Mouse (Mus musculus): ENCODE measurements around the gene Dnajc5. TPM values are rescaled to one million over a fixed set of nuclear protein-coding genes. Genes with fewer than 3 reads are reported as not detected.

Gene Dnajc5
- polyA plus RNA-seq, 1 experiment from 2014 or later, result 206 TPM

GRCm38 (mm10) chr2:181597378-181598061, 77.2 kb downstream of the Dnajc5 start:
- H3K27ac ChIP-seq, result 0 out of 2 replicates have a peak overlapping the region, but pooled peaks have one; percentile 96
- H3K4me1 ChIP-seq (replicated peaks), result peaks cover 55% of the 10 kb centered on the region
- ATAC-seq (ENCODE audit: low FRiP score), result no peak
- 73% methylated on average over 7 of the region's 7 CpGs for WGBS
- H3K9ac ChIP-seq, result peak overlapping the region; percentile 98
- H3K27me3 ChIP-seq, result no peaks in the 10 kb centered on the region
- H3K4me3 ChIP-seq, result peak overlapping the region; percentile 80; the same call in 1 of the 2 replicates
- no peaks in the 10 kb centered on the region for H3K9me3 ChIP-seq
- peak overlapping the region; percentile 78 for H3K4me2 ChIP-seq
- H3K36me3 ChIP-seq, result peaks cover 19% of the 10 kb centered on the region

- H3K27me3 ChIP-seq, result no peaks in the 10 kb centered on the region
- peak within 1 kb of the TSS; percentile 78 for H3K4me2 ChIP-seq
- H3K36me3 ChIP-seq, result peaks cover 19% of the 10 kb centered on the region
- H3K9me3 ChIP-seq, result no peaks in the 10 kb centered on the region
- peak; percentile 33 for ATAC-seq (ENCODE audit: low FRiP score)
- H3K9ac ChIP-seq, result peak within 1 kb of the TSS; percentile 98
- peaks cover 54% of the 10 kb centered on the region for H3K4me1 ChIP-seq (replicated peaks)
- H3K27ac ChIP-seq, result peak within 1 kb of the TSS; percentile 96
- peak within 1 kb of the TSS; percentile 80 for H3K4me3 ChIP-seq
- WGBS, result 2% methylated on average over 71 of the region's 71 CpGs
Measured at GRCm38 (mm10) chr2:181598454-181599351, 78.4 kb downstream of the Dnajc5 start, which contains the start of gene Samd10. Gene Samd10 (minus strand): TSS chr2:181599212.

GRCm38 (mm10) chr2:181600226-181600758, 80.0 kb downstream of the Dnajc5 start:
- peak overlapping the region; percentile 82 for H3K4me2 ChIP-seq
- no peaks in the 10 kb centered on the region for H3K27me3 ChIP-seq
- peak overlapping the region; percentile 88; the same call in 1 of the 2 replicates for H3K27ac ChIP-seq
- peaks cover 19% of the 10 kb centered on the region for H3K36me3 ChIP-seq
- H3K9ac ChIP-seq, result peak overlapping the region; percentile 88
- ATAC-seq (ENCODE audit: low FRiP score), result no peak
- WGBS, result 68% methylated on average over 6 of the region's 6 CpGs
- no peaks in the 10 kb centered on the region for H3K9me3 ChIP-seq
- peaks cover 52% of the 10 kb centered on the region for H3K4me1 ChIP-seq (replicated peaks)
- H3K4me3 ChIP-seq, result peak overlapping the region; percentile 79

GRCm38 (mm10) chr2:181600828-181601750, 80.8 kb downstream of the Dnajc5 start:
- Histone ChIP-seq H3K27me3 (no peaks in the 10 kb centered on the region), H3K4me3 (peak overlapping the region; percentile 79), H3K4me2 (peak overlapping the region; percentile 82), H3K9ac (peak overlapping the region; percentile 88), H3K27ac (peak overlapping the region; percentile 90), H3K36me3 (peaks cover 11% of the 10 kb centered on the region), H3K9me3 (no peaks in the 10 kb centered on the region), H3K4me1 (replicated peaks) (peaks cover 48% of the 10 kb centered on the region)
- WGBS, result 2% methylated on average over 57 of the region's 57 CpGs
- peak; percentile 94 for ATAC-seq (ENCODE audit: low FRiP score)

- H3K9ac ChIP-seq, result peak overlapping the region; percentile 88
- peaks cover 5% of the 10 kb centered on the region; the same call in 1 of the 2 replicates for H3K36me3 ChIP-seq
- no peaks in the 10 kb centered on the region for H3K9me3 ChIP-seq
- H3K4me2 ChIP-seq, result peak overlapping the region; percentile 82
- 31% methylated on average over 10 of the region's 10 CpGs for WGBS
- H3K27ac ChIP-seq, result peak overlapping the region; percentile 90; the same call in 1 of the 2 replicates
- peaks cover 45% of the 10 kb centered on the region for H3K4me1 ChIP-seq (replicated peaks)
- no peaks in the 10 kb centered on the region for H3K27me3 ChIP-seq
- ATAC-seq (ENCODE audit: low FRiP score), result no peak
- peak overlapping the region; percentile 79 for H3K4me3 ChIP-seq
Measured at GRCm38 (mm10) chr2:181601751-181602145, 81.5 kb downstream of the Dnajc5 start.

- Histone ChIP-seq H3K27ac (no peak overlapping the region), H3K9me3 (no peaks in the 10 kb centered on the region), H3K27me3 (no peaks in the 10 kb centered on the region), H3K36me3 (0 out of 2 replicates have a peak, but pooled peaks cover under 1% of the 10 kb centered on the region), H3K4me2 (peak overlapping the region; percentile 82), H3K4me3 (peak overlapping the region; percentile 79), H3K9ac (no peak overlapping the region), H3K4me1 (replicated peaks) (peaks cover 40% of the 10 kb centered on the region)
- whole genome bisulfite sequencing, result 88% methylated on average over 4 of the region's 4 CpGs
- ATAC-seq (ENCODE audit: low FRiP score), result no peak
Measured at GRCm38 (mm10) chr2:181602367-181602766, 82.1 kb downstream of the Dnajc5 start.

Small RNAs within 50 kb of the gene (microRNA-seq; reads per million reads assigned to microRNA genes)
- not detected for gene Mir7006

Other genes starting within 250 kb of the Dnajc5 start
- 17.2 and 17.8 TPM in 2 replicates for gene Gmeb2, start 232.4 kb upstream of the Dnajc5 start, polyA plus RNA-seq (2015; fragmentation: Nextera tagmentation; extraction: Ambion mirVana)
- gene Stmn3, start 206.0 kb upstream of the Dnajc5 start, polyA plus RNA-seq (2015; fragmentation: Nextera tagmentation; extraction: Ambion mirVana), result 1,135 and 1,161 TPM in 2 replicates
- 34.6 and 35.1 TPM in 2 replicates for gene Rtel1, start 200.7 kb upstream of the Dnajc5 start, polyA plus RNA-seq (2015; fragmentation: Nextera tagmentation; extraction: Ambion mirVana)
- 69.2 and 69.8 TPM in 2 replicates for gene Zgpat, start 155.6 kb upstream of the Dnajc5 start, polyA plus RNA-seq (2015; fragmentation: Nextera tagmentation; extraction: Ambion mirVana)
- 87.8 and 88.4 TPM in 2 replicates for gene Arfrp1, start 155.1 kb upstream of the Dnajc5 start, polyA plus RNA-seq (2015; fragmentation: Nextera tagmentation; extraction: Ambion mirVana)
- gene Lime1, start 140.4 kb upstream of the Dnajc5 start, polyA plus RNA-seq (2015; fragmentation: Nextera tagmentation; extraction: Ambion mirVana), result 43.7 and 45.0 TPM in 2 replicates
- 22.4 and 23.5 TPM in 2 replicates for gene Zbtb46, start 61.1 kb upstream of the Dnajc5 start, polyA plus RNA-seq (2015; fragmentation: Nextera tagmentation; extraction: Ambion mirVana)
- 0.10 TPM in 1 of 2 replicates, not detected in the other for gene Abhd16b, start 27.3 kb upstream of the Dnajc5 start, polyA plus RNA-seq (2015; fragmentation: Nextera tagmentation; extraction: Ambion mirVana)
- 116 and 121 TPM in 2 replicates for gene Tpd52l2, start 23.3 kb upstream of the Dnajc5 start, polyA plus RNA-seq (2015; fragmentation: Nextera tagmentation; extraction: Ambion mirVana)
- 61.3 and 67.1 TPM in 2 replicates for gene Uckl1, start 64.4 kb downstream of the Dnajc5 start, polyA plus RNA-seq (2015; fragmentation: Nextera tagmentation; extraction: Ambion mirVana)
- 63.7 and 67.7 TPM in 2 replicates for gene Prpf6, start 71.4 kb downstream of the Dnajc5 start, polyA plus RNA-seq (2015; fragmentation: Nextera tagmentation; extraction: Ambion mirVana)
- 68.0 and 74.1 TPM in 2 replicates for gene Zfp512b, start 72.3 kb downstream of the Dnajc5 start, polyA plus RNA-seq (2015; fragmentation: Nextera tagmentation; extraction: Ambion mirVana)
- 169 and 175 TPM in 2 replicates for gene Samd10, start 78.7 kb downstream of the Dnajc5 start, polyA plus RNA-seq (2015; fragmentation: Nextera tagmentation; extraction: Ambion mirVana)
- gene Gm29797, start 136.5 kb downstream of the Dnajc5 start, polyA plus RNA-seq (2015; fragmentation: Nextera tagmentation; extraction: Ambion mirVana), result 0.27 TPM in 1 of 2 replicates, not detected in the other
- 19.1 and 20.2 TPM in 2 replicates for gene Sox18, start 151.2 kb downstream of the Dnajc5 start, polyA plus RNA-seq (2015; fragmentation: Nextera tagmentation; extraction: Ambion mirVana)
- 36.0 and 42.4 TPM in 2 replicates for gene Tcea2, start 159.8 kb downstream of the Dnajc5 start, polyA plus RNA-seq (2015; fragmentation: Nextera tagmentation; extraction: Ambion mirVana)
- 43.6 and 44.4 TPM in 2 replicates for gene Rgs19, start 173.5 kb downstream of the Dnajc5 start, polyA plus RNA-seq (2015; fragmentation: Nextera tagmentation; extraction: Ambion mirVana)
- not detected in 2 replicates for gene Lkaaear1, start 178.0 kb downstream of the Dnajc5 start, polyA plus RNA-seq (2015; fragmentation: Nextera tagmentation; extraction: Ambion mirVana)
- gene Oprl1, start 194.5 kb downstream of the Dnajc5 start, polyA plus RNA-seq (2015; fragmentation: Nextera tagmentation; extraction: Ambion mirVana), result 79.2 and 83.9 TPM in 2 replicates
- gene Myt1, start 242.8 kb downstream of the Dnajc5 start, polyA plus RNA-seq (2015; fragmentation: Nextera tagmentation; extraction: Ambion mirVana), result 35.0 and 36.2 TPM in 2 replicates

Data from hindbrain, embryonic 13.5 days (tissue).